Mouse (Mus musculus): ENCODE measurements at regions not wholly inside any gene's neighbourhood (a gene's known extent, or its start where the extent isn't known, plus 50 kb on each side); places are given as distances from the start of the nearest gene placed in this dataset.

DNA sequence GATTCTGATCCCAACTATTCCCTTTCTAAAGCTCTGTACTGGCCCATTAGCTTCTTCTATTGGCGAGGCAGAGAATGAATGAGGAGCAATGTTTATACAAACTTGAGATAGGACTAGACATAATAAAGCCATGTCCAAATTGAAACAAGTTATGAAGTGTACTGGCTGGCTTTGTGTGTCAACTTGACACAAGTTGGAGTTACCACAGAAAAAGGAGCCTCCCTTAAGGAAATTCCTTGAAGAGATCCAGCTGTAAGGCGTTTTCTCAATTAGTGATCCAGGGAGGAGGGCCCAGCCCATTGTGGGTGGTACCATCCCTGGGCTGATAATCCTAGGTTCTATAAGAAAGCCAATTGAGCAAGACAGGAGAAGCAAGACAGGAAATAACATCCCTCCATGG, 135.9 kb upstream of the Cr2 start:
- no peak for DNase-seq

DNA sequence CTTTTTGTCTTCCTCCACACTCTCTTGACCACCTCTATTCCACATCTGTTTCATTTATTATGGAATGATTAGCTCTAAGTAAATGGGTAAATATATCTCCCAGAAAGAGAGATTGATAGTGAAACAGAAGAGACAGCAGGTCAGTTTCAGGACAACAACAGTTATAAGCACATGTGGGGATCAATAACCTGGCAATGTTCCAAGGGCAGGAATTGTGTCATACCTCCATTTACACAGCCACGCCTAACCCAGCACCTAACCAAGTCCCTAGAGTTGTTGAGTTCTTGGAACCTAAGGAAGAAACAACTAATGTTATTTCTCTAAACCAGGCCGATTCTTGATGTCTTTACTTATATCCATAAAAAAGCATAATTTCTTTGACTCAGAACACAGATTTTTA, 108.6 kb upstream of the Cr2 start:
- DNase-seq, result no peak

DNA sequence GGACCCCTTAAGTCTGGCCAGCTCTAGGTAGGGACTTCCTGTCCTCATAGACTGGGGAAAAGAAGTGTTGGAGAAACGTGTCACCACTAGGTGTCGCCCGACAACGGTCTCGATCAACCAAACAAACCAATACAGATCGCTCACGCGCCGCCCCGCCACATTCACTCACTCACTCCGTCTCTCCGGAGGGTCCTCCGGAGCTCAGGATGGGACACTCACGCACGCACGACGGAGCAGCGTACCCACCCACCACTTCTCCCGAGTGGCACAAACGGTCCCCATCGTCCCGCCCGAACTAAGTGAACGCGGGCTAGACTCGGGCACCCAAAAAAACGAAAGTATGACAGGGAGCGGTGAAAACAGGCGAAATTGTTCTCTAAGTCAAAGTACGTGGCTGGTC, 65.0 kb upstream of the Cr2 start:
- DNase-seq, result peak; percentile 93 to 94

DNA sequence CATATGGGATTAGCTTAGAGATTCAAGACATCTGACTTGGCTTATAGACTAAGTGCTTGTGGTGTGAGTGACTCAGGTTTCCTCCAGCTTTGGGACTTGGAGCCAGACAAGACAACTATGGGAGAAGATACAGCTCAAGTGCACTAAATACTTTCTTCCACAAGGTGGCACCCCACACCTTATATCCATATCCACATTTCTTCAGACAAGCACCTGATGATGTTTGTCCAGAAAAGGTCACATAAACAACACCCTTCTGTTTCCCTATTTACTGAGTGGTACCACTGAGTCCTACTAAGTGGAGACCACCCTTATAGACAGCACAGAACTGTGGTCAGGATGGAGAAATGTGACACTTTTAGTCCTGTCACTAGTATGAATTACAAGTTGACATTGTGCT, 56.1 kb upstream of the Cr2 start:
- peak; percentile 11 to 44 for DNase-seq

DNA sequence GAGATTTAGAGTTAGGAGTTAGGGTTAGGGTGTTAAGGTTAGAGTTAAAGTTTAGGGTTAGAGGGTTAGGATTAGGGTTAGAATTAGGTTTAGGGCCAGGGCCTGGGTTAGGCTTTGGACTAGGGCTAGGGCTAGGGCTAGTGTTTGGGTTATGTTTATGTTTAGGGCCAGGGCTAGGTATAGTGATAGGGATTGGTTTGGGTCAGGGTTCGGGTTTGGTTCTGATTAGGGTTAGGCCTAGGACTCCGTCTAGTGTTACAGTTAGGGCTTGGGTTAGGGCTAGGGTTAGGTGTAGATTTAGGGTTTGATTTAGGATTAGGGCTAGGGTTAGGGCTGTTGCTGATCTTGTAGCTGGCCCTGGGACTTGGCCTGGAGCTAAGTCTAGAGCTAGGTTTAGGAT, 50.5 kb upstream of the Cr2 start:
- DNase-seq, result no peak
